Mouse (Mus musculus): ENCODE measurements at regions not wholly inside any gene's neighbourhood (a gene's known extent, or its start where the extent isn't known, plus 50 kb on each side); places are given as distances from the start of the nearest gene placed in this dataset.

DNA sequence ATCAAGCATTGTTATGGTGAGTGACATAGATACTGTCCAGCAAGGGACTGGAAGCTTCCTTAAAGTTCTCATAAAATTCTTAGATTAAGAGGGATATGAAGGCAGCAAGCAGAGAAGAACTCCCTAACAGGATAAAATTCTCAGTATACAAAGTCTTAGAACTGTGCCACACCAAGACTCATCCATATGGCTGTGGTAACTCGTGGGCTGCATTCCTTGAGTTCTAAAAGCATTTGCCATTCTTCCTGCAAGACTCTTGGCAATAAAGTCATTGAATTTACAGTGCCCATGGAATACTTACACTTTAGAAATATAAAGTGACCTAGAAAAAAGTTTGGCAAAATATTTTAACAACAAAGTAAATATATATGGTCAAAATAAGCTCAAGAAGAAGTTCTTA is 278.1 kb upstream of the Slitrk5 start:
- TF ChIP-seq CTCF (IDR thresholded peaks at IDR 0.05) (no peak), EP300 (IDR thresholded peaks at IDR 0.05) (no peak)
